Mouse (Mus musculus): ENCODE results near the gene Zfp82. TPM values are rescaled to one million over a fixed set of nuclear protein-coding genes. Genes with fewer than 3 reads are reported as not detected.
A peak's percentile ranks its signal among the peaks of the same experiment; 100 is the strongest.

The Zfp82 gene
- total and polyA plus RNA-seq, 3 experiments: 2.0 to 2.2 TPM; not detected in 1

DNA sequence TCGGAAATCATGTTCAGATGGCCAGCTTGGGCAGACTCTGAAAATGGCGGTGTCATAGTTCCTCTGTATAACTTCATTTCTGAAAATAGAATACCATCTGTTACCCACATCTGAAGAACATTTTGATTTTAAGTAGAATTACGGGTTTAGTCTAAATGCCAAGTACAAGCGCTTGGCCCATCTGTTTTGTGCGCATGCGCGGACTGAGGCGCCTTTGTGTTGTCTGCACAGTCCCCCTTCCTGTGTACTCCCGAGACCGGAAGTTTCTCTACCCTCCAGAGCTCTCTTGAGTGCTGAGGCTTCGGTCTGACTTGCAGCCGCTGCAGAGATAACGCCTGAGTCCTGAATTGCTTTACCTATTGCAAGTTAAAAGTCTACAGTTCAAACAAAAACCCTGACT, 26.6 kb upstream of the Zfp82 start:
- TF ChIP-seq RAD21 (IDR thresholded peaks at IDR 0.05; ENCODE audit: low read depth, low read length) (no peak), ZNF384 (IDR thresholded peaks at IDR 0.05; ENCODE audit: low read depth, low read length) (no peak), TCF12 (IDR thresholded peaks at IDR 0.05; ENCODE audit: low read depth, low read length) (no peak), USF2 (IDR thresholded peaks at IDR 0.05; ENCODE audit: borderline replicate concordance in 1 of 2, insufficient read depth in 1 of 2, low read depth in 1 of 2, low read length in 2 of 2) (no peak), MYC (IDR thresholded peaks at IDR 0.05; ENCODE audit: low read depth, low read length) (no peak), ETS1 (IDR thresholded peaks at IDR 0.05; ENCODE audit: low read depth, low read length) (no peak), MAFK (IDR thresholded peaks at IDR 0.05; ENCODE audit: borderline replicate concordance, low read depth, low read length) (no peak), ELF1 (IDR thresholded peaks at IDR 0.05; ENCODE audit: low read depth, low read length) (no peak), NRF1 (IDR thresholded peaks at IDR 0.05; ENCODE audit: insufficient read depth, low read depth, low read length, poor library complexity, severe bottlenecking) (no peak), ZC3H11A (IDR thresholded peaks at IDR 0.05; ENCODE audit: low read depth, low read length) (no peak)
- Histone ChIP-seq H3K79me2 (ENCODE audit: control insufficient read depth, insufficient read depth, low read length, poor library complexity) (peaks cover 4% of the 10 kb centered on the region; the same call in 1 of the 2 replicates), H3K36me3 (ENCODE audit: control insufficient read depth in 1 of 2, insufficient read depth in 2 of 2, low read length in 2 of 2) (peaks cover 1 to 2% of the 10 kb centered on the region in 2 experiments; a peak in 2 of 4 replicates), H3K4me3 (ENCODE audit: control insufficient read depth in 1 of 2, insufficient read depth in 1 of 2, low read depth in 2 of 2, low read length in 2 of 2) (no peak overlapping the region), H3K9me3 (replicated peaks; ENCODE audit: insufficient read depth, low read length) (no peaks in the 10 kb centered on the region), H3K9ac (ENCODE audit: control insufficient read depth, low read depth, low read length, poor library complexity, severe bottlenecking) (no peak overlapping the region), H3K4me1 (ENCODE audit: control insufficient read depth in 1 of 2, insufficient read depth in 2 of 2, low read length in 2 of 2) (peaks cover 2 to 7% of the 10 kb centered on the region in 2 experiments; a peak in 2 of 4 replicates), H3K27ac (ENCODE audit: control insufficient read depth, low read depth, low read length) (no peak overlapping the region), H3K27me3 (ENCODE audit: control insufficient read depth in 1 of 2, insufficient read depth in 2 of 2, low read length in 2 of 2) (no peaks in the 10 kb centered on the region)
- DNase-seq (ENCODE audit: low read depth, low spot score): no peak

DNA sequence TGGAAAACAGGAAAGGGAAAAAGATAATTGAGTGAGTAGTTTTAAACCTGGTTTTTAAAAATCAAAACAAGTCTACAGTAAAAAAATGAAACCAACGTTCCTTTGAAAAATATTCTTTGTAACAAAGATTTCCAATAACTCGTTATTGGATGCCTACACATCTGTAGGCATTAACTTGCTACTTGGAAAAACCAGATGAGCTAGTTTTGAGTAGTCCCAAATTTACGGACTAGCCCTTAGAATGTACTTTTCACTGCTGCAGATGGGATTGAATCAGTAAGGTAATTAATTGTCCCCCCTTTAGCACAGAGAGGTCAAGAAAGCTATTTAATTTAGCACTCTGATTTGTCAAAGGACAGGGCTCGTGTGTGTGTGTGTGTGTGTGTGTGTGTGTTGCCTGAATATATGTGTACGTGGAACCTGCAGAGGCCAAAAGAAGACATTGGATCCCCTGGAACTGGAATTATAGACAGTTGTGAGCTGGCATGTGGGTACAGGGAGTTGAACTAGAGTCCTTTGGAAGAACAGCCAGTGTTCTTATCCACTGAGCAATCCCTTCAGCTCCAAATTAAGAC, 22.9 kb upstream of the Zfp82 start:
- H3K79me2 ChIP-seq (ENCODE audit: control insufficient read depth, insufficient read depth, low read length, poor library complexity): peaks cover 4% of the 10 kb centered on the region; the same call in 1 of the 2 replicates
- H3K4me3 ChIP-seq (ENCODE audit: control insufficient read depth in 1 of 2, insufficient read depth in 1 of 2, low read depth in 2 of 2, low read length in 2 of 2): peak overlapping the region; percentile 83 to 88
- H3K27ac ChIP-seq (ENCODE audit: control insufficient read depth, low read depth, low read length): no peak overlapping the region
- H3K36me3 ChIP-seq (ENCODE audit: control insufficient read depth in 1 of 2, insufficient read depth in 2 of 2, low read length in 2 of 2): peaks cover 0 to 10% of the 10 kb centered on the region in 2 experiments; a peak in 2 of 4 replicates
- no peaks in the 10 kb centered on the region for H3K27me3 ChIP-seq (ENCODE audit: control insufficient read depth in 1 of 2, insufficient read depth in 2 of 2, low read length in 2 of 2)
- H3K9me3 ChIP-seq (replicated peaks; ENCODE audit: insufficient read depth, low read length): no peaks in the 10 kb centered on the region
- peaks cover 2 to 12% of the 10 kb centered on the region in 2 experiments; a peak in 3 of 4 replicates for H3K4me1 ChIP-seq (ENCODE audit: control insufficient read depth in 1 of 2, insufficient read depth in 2 of 2, low read length in 2 of 2)
- DNase-seq (ENCODE audit: low read depth, low spot score): no peak
- TF ChIP-seq MEF2A (IDR thresholded peaks at IDR 0.05; ENCODE audit: extremely low read depth, insufficient replicate concordance, low read depth, low read length, poor library complexity, severe bottlenecking) (no peak), BHLHE40 (IDR thresholded peaks at IDR 0.05; ENCODE audit: borderline replicate concordance, low read depth, low read length) (no peak), ZKSCAN1 (IDR thresholded peaks at IDR 0.05; ENCODE audit: low read depth, low read length) (no peak), JUND (IDR thresholded peaks at IDR 0.05; ENCODE audit: low read depth, low read length) (no peak), ZMIZ1 (IDR thresholded peaks at IDR 0.05; ENCODE audit: low read depth, low read length) (no peak), MYC (IDR thresholded peaks at IDR 0.05; ENCODE audit: low read depth, low read length) (no peak), USF2 (IDR thresholded peaks at IDR 0.05; ENCODE audit: borderline replicate concordance in 1 of 2, insufficient read depth in 1 of 2, low read depth in 1 of 2, low read length in 2 of 2) (no peak), HCFC1 (IDR thresholded peaks at IDR 0.05; ENCODE audit: low read depth, low read length) (no peak), ETS1 (IDR thresholded peaks at IDR 0.05; ENCODE audit: low read depth, low read length) (no peak), EP300 (IDR thresholded peaks at IDR 0.05; ENCODE audit: low read depth in 1 of 2, low read length in 2 of 2) (no peak), SIN3A (IDR thresholded peaks at IDR 0.05; ENCODE audit: low read length) (no peak), MAZ (IDR thresholded peaks at IDR 0.05; ENCODE audit: low read depth, low read length) (no peak)
- peak overlapping the region; percentile 11 for H3K9ac ChIP-seq (ENCODE audit: control insufficient read depth, low read depth, low read length, poor library complexity, severe bottlenecking)
